Mouse (Mus musculus): ENCODE data around the gene Commd7.

Commd7 gene

DNA sequence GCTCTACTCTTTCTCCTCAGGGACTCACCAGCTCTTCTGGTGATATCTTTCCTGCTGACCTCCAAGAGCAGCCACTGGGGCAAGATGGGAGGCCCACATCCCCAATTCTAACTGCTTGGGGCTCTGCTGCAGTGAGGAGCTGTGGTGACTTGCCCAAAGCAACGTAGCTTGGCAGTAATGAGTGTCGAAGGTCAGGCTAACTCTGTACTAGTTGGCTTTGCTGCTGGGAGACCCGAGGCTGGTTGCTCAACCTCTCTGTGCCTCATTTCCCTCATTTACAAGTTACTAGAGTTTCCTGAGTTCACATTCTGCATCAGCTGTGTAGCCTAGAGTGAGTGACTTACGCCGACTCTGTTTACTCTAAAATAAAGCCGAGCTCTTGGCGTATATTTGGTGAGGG lies 51.2 kb downstream of the Commd7 start:
- TF ChIP-seq GATA4 (IDR thresholded peaks at IDR 0.05; ENCODE audit: insufficient replicate concordance, low read length), result no peak

- no peak for TF ChIP-seq GATA4 (IDR thresholded peaks at IDR 0.05; ENCODE audit: insufficient replicate concordance, low read length)
These were observed 52.1 kb downstream of the Commd7 start for GRCm38 (mm10) chr2:153580458-153580985.

GRCm38 (mm10) chr2:153580042-153580441 lies 52.5 kb downstream of the Commd7 start:
- no peak for TF ChIP-seq GATA4 (IDR thresholded peaks at IDR 0.05; ENCODE audit: insufficient replicate concordance, low read length)

DNA sequence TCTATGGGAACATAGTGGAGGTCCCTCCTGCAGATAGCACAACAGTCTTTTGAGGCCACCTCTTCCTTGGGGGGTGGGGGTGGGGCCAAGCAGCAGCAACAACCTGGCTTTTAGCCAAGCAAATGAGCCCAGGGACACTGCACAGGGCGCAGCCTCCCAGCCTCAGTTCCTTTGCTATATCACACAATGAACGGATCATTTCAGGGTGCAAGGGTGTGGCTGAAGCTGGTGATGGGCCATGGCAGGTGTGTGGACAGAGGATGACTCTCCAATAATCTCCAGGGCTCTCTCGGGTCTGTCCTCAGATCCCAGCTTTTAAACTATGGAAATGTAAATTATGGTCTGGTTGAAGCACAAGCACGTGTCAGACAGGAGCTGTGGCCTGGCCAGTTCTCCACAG lies 55.5 kb downstream of the Commd7 start:
- TF ChIP-seq GATA4 (IDR thresholded peaks at IDR 0.05; ENCODE audit: insufficient replicate concordance, low read length), result no peak

DNA sequence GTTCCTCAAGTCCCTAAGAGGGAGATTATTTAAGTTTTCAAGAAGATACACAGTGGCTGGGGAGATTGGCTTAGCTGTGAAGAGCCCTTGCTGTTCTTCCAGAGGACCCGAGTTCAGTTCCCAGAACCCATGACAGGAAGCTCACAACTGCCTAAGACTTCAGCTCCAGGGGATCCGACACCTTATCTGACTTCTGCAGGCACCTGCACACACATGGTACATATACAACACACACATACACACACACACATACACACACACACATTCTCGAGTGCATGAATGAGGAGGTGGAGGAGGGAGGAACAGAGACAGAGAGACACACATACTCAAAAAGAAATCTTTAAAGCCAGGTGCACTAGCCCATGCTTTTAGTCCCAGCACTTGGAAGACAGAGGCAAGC lies 56.4 kb downstream of the Commd7 start:
- no peak for TF ChIP-seq GATA4 (IDR thresholded peaks at IDR 0.05; ENCODE audit: insufficient replicate concordance, low read length)

GRCm38 (mm10) chr2:153575554-153575953 lies 57.0 kb downstream of the Commd7 start:
- no peak for TF ChIP-seq GATA4 (IDR thresholded peaks at IDR 0.05; ENCODE audit: insufficient replicate concordance, low read length)

GRCm38 (mm10) chr2:153573101-153573500 lies 59.5 kb downstream of the Commd7 start:
- no peak for TF ChIP-seq GATA4 (IDR thresholded peaks at IDR 0.05; ENCODE audit: insufficient replicate concordance, low read length)

DNA sequence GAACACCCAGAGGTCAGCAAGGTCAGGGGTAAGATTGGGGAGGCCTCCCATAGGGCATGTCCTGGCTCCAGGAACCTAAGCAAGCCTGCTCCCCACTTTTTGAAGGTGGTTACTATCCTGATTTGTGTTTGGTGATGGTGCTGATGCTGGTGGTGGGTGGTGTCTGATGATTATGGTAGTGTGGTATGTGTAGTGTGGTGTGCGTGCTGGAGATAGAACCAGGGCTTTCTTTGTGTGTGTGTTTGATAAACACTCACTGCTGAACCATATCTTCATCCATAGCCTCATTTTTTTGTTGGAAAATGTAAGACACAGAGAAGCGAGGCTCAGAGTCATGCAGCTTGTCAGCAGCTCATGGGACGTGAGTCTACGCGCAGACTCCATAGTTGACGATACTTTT lies 64.0 kb downstream of the Commd7 start:
- no peak for TF ChIP-seq GATA4 (IDR thresholded peaks at IDR 0.05; ENCODE audit: insufficient replicate concordance, low read length)

DNA sequence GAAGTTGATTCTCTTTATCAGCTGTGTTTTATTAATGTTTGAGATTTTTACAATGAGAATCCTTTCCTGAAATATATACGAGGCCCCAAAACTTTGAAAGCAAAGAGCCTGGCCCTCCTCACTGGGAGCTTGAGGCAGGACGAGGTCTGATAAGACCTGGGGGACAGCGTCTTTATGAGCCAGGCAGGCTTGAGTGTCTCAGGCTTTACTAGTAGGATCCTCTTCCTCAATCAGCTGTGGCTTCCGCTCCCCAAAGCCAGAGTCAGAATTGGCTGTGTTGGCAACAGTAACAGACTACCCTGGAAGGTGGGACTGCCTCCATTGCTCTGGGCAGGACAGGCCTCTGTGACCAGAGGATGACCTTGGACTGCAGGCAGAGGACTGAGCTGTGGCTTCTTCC lies 64.6 kb downstream of the Commd7 start:
- no peak for TF ChIP-seq GATA4 (IDR thresholded peaks at IDR 0.05; ENCODE audit: insufficient replicate concordance, low read length)

Measured in liver, adult (tissue).